Mouse (Mus musculus) cerebellum, adult 11 months (tissue): ENCODE results near the gene Sgsh.

Source experiments
- DNase-seq: peaks from one replicate; pipeline ENCODE4 v3.0.0; 2022

Sgsh gene

GRCm38 (mm10) chr11:119306762-119307657 is 48.3 kb downstream of the Sgsh start:
- DNase-seq = no peak

GRCm38 (mm10) chr11:119304904-119305712 is 50.2 kb downstream of the Sgsh start:
- no peak for DNase-seq

DNA sequence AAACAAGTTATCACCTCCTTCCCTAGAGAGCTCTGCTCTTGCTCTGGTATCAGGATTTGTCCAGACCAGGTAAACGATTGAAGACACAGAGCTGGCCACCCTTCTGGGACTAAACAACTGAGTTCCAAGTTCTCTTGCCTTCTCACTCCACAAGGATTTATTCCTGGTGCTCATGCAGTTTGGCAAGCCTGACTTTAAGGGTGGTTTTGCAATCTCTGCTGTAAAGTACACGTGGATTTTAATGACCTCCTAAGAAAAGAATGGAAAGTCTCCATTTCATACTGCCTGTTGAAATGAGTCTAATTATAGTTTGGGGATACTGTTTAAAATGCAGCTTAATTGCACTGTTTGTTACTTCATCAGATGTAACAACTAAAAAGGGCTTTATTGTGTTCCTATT is 54.4 kb downstream of the Sgsh start:
- DNase-seq = no peak

DNA sequence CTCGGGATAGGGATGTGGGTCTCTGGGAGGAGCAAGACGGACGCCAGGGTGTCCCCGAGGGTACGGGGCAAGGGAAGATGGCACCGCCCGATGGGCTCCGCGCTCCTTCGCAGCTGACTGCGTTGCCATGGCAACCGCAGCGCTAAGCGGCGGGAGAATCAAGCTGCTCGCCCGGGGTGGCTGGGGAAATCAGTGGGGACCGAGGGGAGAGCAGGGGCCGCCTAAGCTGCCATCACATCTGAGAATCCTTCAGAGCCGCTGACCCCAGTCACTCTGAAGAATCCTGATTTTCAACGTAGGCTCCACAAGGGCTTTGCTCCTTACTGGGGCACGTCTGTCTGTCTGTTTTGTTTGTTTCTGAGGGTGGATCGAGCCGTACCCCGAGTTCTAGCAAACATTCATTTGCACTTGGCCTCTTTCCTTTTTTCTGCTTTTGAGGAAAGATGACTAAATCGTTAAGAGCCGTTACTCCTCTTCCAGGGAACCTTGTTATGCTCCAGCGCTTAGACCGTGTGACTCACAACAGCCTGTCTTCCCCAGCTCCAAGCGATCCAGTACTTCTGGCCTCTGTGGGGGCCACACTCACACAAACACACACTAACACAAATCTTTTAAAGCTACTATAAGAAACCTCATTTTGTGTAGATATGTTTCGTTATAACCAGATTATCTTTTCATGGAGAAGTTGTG is 54.9 kb downstream of the Sgsh start:
- DNase-seq = no peak

DNA sequence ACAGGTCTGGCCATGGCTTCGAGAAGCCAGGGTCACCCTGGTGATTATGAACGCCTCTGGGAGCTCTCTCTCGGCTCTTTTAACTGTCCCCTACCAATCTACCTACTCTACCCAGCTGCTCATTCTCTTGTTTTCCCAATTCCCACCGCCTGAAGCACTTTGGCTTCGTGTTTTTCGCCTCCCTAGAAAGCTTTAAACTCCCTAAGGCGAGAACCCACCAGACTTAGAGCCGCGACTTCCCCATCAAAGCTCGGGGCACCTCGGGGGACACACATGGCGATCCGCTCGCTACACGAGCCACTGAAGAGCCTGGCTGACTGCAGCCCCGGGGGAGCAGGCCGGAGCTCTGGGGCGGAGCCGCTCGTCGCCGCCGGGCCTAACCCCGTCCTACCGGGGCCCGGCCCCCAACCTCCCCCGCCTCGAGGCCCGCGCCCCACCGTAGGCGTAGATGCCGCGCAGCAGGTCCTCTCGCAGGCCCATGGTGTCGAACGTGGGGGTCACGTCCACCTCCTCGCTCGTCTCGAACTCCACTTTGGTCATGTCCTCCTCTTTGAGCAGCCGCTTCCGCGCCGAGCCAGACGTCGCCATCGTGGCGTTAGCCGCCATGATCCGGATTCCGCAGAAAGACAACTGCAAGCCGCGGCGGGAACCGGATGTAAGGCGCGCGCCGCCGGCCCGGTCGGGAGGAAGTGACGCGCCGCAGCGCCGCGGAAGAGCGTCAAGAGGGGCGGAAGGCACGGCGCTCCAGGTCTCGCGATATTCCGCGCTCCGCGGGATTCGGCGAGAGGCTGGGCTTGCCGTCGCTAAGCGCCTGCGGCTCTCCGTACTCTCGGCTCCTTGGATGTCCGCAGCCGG is 55.7 kb downstream of the Sgsh start, which contains the start of gene Eif4a3:
Gene Eif4a3, minus strand, starts transcription at position 699 of the 855 bp plus-strand sequence.
- peak; percentile 94 for DNase-seq

DNA sequence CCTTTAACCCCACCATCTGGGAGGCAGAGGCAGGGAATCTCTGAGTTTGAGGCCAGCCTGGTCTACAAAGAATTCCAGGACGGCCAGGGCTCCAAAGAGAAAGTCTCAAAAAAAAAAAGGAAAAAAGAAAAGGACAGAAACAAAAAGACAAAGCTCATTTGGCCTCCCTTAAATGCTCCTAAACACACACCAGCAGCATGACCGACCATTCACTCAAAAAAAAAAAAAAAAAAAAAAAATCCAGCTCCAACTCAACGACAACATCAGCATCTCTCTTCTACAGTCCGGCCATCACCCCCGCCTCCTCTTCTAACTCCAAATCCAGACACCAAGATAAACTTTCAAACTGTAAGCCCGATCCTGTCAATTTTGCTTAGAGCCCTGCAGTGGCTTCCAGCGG is 56.4 kb downstream of the Sgsh start:
- no peak for DNase-seq

DNA sequence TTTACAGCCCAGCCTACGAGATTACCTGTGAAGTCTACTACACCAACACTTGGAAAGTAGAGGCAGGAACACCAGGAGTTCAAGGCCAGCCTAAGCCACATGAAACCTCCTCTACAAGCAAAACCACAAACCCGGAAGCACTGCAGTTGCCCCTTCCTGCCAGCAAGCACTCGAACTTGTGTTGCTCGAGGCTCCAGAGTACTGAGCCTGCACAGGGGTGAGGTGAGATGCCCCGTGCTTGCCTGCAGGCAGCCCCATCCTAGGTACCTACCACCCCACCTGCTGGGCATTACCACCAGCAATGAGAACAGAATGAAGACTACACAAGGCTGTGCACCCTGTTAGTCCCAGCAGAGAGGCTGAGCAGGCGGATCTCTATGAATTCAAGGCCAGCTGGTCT is 57.3 kb downstream of the Sgsh start:
- no peak for DNase-seq
